Mouse (Mus musculus) lung, embryonic 16.5 days (tissue): ENCODE data around the gene Miip. TPM values are rescaled to one million over a fixed set of nuclear protein-coding genes. Genes with fewer than 3 reads are reported as not detected.

Experiments
- ATAC-seq: fragments of 200-750 bp; cut with Nextera tagmentation; 2 replicates; pipeline ENCODE4 v1.8.0; 2017; ENCODE audit warnings: low read depth, mild to moderate bottlenecking, moderate library complexity
- H3K27ac ChIP-seq: fragments of 300-500 bp; sonication (generic); 2 replicates; pipeline ENCODE4 v1.5.1; 2014; ENCODE audit warnings: mild to moderate bottlenecking, control low read depth, low read length
- H3K27me3 ChIP-seq: fragments of 300-500 bp; sonication (generic); 2 replicates; pipeline ENCODE4 v1.6.1; 2014; ENCODE audit warnings: low read depth, low read length, mixed read lengths; ENCODE audit not compliant: control insufficient read depth, insufficient read depth
- H3K36me3 ChIP-seq: fragments of 300-500 bp; sonication (generic); 2 replicates; pipeline ENCODE4 v1.6.1; 2014; ENCODE audit warnings: low read length; ENCODE audit not compliant: control insufficient read depth, insufficient read depth
- H3K4me1 ChIP-seq: fragments of 300-500 bp; sonication (generic); replicated peaks from 2 replicates; pipeline ENCODE4 v1.6.1; 2014; ENCODE audit warnings: low read length, mixed read lengths; ENCODE audit not compliant: control insufficient read depth, insufficient read depth
- H3K4me2 ChIP-seq: fragments of 300-500 bp; sonication (generic); 2 replicates; pipeline ENCODE4 v1.6.1; 2014; ENCODE audit warnings: low read depth, low read length, control low read depth
- H3K4me3 ChIP-seq: fragments of 300-500 bp; sonication (generic); 2 replicates; pipeline ENCODE4 v1.5.1; 2014; ENCODE audit warnings: mild to moderate bottlenecking, low read length, control low read depth
- H3K9ac ChIP-seq: fragments of 300-500 bp; sonication (generic); 2 replicates; pipeline ENCODE4 v1.6.1; 2014; ENCODE audit warnings: low read length, control low read depth
- H3K9me3 ChIP-seq: fragments of 300-500 bp; sonication (generic); 2 replicates; pipeline ENCODE4 v1.6.1; 2016; ENCODE audit warnings: low read length; ENCODE audit not compliant: control insufficient read depth
- WGBS: fragments of 180-500 bp; shearing (Covaris S2); extraction: QIAGEN DNeasy Blood & Tissue Kit; methylation state at CpG from one replicate; pipeline ENCODE4 v1.1.7; 2014; 5-methylcytosine and 5-hydroxymethylcytosine counted together
- polyA plus RNA-seq: library from polyadenylated mRNA; unstranded; fragments of >200 nt; fragmentation: Nextera tagmentation; extraction: Ambion mirVana; gene quantifications from 2 replicates; pipeline ENCODE4 v1.2.1, GENCODE M21; 2015

Gene Miip
- polyA plus RNA-seq, 1 experiment from 2014 or later = 47.0 TPM

GRCm38 (mm10) chr4:147897348-147897747 lies 28.7 kb upstream of the Miip start:
- no peak overlapping the region for H3K4me2 ChIP-seq
- no peak overlapping the region for H3K4me3 ChIP-seq

GRCm38 (mm10) chr4:147896411-147896810 lies 27.8 kb upstream of the Miip start:
- H3K27me3 ChIP-seq = no peaks in the 10 kb centered on the region
- peaks cover 47% of the 10 kb centered on the region for H3K36me3 ChIP-seq
- H3K4me2 ChIP-seq = no peak overlapping the region
- no peaks in the 10 kb centered on the region for H3K4me1 ChIP-seq
- H3K9me3 ChIP-seq = no peaks in the 10 kb centered on the region
- no peak overlapping the region for H3K4me3 ChIP-seq
- WGBS = 33% methylated on average over 1 of the region's 1 CpGs
- H3K27ac ChIP-seq = no peak overlapping the region
- ATAC-seq = no peak
- H3K9ac ChIP-seq = no peak overlapping the region

More at GRCm38 (mm10) chr4:147897348-147897747, 28.7 kb upstream of the Miip start:
- Histone ChIP-seq H3K27ac (no peak overlapping the region), H3K36me3 (peaks cover 45% of the 10 kb centered on the region), H3K9ac (no peak overlapping the region), H3K27me3 (no peaks in the 10 kb centered on the region), H3K9me3 (no peaks in the 10 kb centered on the region), H3K4me1 (no peaks in the 10 kb centered on the region)
- 88% methylated on average over 3 of the region's 3 CpGs for WGBS
- ATAC-seq = no peak

- Histone ChIP-seq H3K9me3 (no peaks in the 10 kb centered on the region), H3K4me2 (no peak overlapping the region), H3K4me1 (no peaks in the 10 kb centered on the region), H3K9ac (no peak overlapping the region), H3K27ac (no peak overlapping the region), H3K36me3 (peaks cover 49% of the 10 kb centered on the region), H3K4me3 (no peak overlapping the region), H3K27me3 (no peaks in the 10 kb centered on the region)
- 0 out of 2 replicates have a peak, but pooled peaks have one; percentile 18 for ATAC-seq
- 88% methylated on average over 4 of the region's 4 CpGs for WGBS
These were observed 27.3 kb upstream of the Miip start for GRCm38 (mm10) chr4:147895815-147896330.

GRCm38 (mm10) chr4:147890341-147890740 lies 21.7 kb upstream of the Miip start:
- no peak overlapping the region for H3K9ac ChIP-seq
- no peak for ATAC-seq
- H3K27ac ChIP-seq = no peak overlapping the region
- H3K4me2 ChIP-seq = no peak overlapping the region
- no peaks in the 10 kb centered on the region for H3K4me1 ChIP-seq
- peaks cover 54% of the 10 kb centered on the region for H3K36me3 ChIP-seq
- no peak overlapping the region for H3K4me3 ChIP-seq
- no peaks in the 10 kb centered on the region for H3K9me3 ChIP-seq
- H3K27me3 ChIP-seq = no peaks in the 10 kb centered on the region
- WGBS = 71% methylated on average over 6 of the region's 6 CpGs

GRCm38 (mm10) chr4:147888237-147888636 lies 19.6 kb upstream of the Miip start:
- Histone ChIP-seq H3K4me3 (no peak overlapping the region), H3K36me3 (peaks cover 56% of the 10 kb centered on the region), H3K27me3 (no peaks in the 10 kb centered on the region), H3K9ac (no peak overlapping the region), H3K4me2 (no peak overlapping the region), H3K27ac (no peak overlapping the region), H3K4me1 (no peaks in the 10 kb centered on the region), H3K9me3 (no peaks in the 10 kb centered on the region)
- 85% methylated on average over 4 of the region's 4 CpGs for WGBS
- ATAC-seq = no peak

GRCm38 (mm10) chr4:147887277-147887676 lies 18.7 kb upstream of the Miip start:
- Histone ChIP-seq H3K4me1 (no peaks in the 10 kb centered on the region), H3K27me3 (no peaks in the 10 kb centered on the region), H3K4me2 (no peak overlapping the region), H3K4me3 (no peak overlapping the region), H3K27ac (no peak overlapping the region), H3K9me3 (no peaks in the 10 kb centered on the region), H3K9ac (no peak overlapping the region), H3K36me3 (peaks cover 61% of the 10 kb centered on the region)
- 91% methylated on average over 7 of the region's 7 CpGs for WGBS
- ATAC-seq = no peak

GRCm38 (mm10) chr4:147886158-147886557 lies 17.5 kb upstream of the Miip start:
- Histone ChIP-seq H3K36me3 (peaks cover 67% of the 10 kb centered on the region), H3K4me2 (no peak overlapping the region), H3K4me1 (no peaks in the 10 kb centered on the region), H3K9me3 (no peaks in the 10 kb centered on the region), H3K27me3 (no peaks in the 10 kb centered on the region), H3K4me3 (no peak overlapping the region), H3K27ac (no peak overlapping the region), H3K9ac (no peak overlapping the region)
- ATAC-seq = no peak
- 97% methylated on average over 12 of the region's 12 CpGs for WGBS

GRCm38 (mm10) chr4:147884138-147884537 lies 15.5 kb upstream of the Miip start:
- Histone ChIP-seq H3K9ac (no peak overlapping the region), H3K27me3 (no peaks in the 10 kb centered on the region), H3K4me3 (no peak overlapping the region), H3K4me2 (no peak overlapping the region), H3K36me3 (peaks cover 66% of the 10 kb centered on the region), H3K4me1 (no peaks in the 10 kb centered on the region), H3K27ac (no peak overlapping the region), H3K9me3 (no peaks in the 10 kb centered on the region)
- WGBS = 87% methylated on average over 3 of the region's 3 CpGs
- ATAC-seq = no peak

- Histone ChIP-seq H3K4me3 (no peak overlapping the region), H3K36me3 (peaks cover 65% of the 10 kb centered on the region), H3K27ac (no peak overlapping the region), H3K9me3 (no peaks in the 10 kb centered on the region), H3K27me3 (no peaks in the 10 kb centered on the region), H3K4me1 (no peaks in the 10 kb centered on the region), H3K4me2 (no peak overlapping the region), H3K9ac (no peak overlapping the region)
- no peak for ATAC-seq
- WGBS = 76% methylated on average over 6 of the region's 6 CpGs
These were observed 14.4 kb upstream of the Miip start for GRCm38 (mm10) chr4:147883041-147883440.

- no peaks in the 10 kb centered on the region for H3K4me1 ChIP-seq
- no peak overlapping the region for H3K27ac ChIP-seq
- peaks cover 58% of the 10 kb centered on the region for H3K36me3 ChIP-seq
- no peaks in the 10 kb centered on the region for H3K9me3 ChIP-seq
- no peak for ATAC-seq
- H3K4me2 ChIP-seq = no peak overlapping the region
- H3K9ac ChIP-seq = no peak overlapping the region
- H3K4me3 ChIP-seq = no peak overlapping the region
- 92% methylated on average over 7 of the region's 7 CpGs for WGBS
- H3K27me3 ChIP-seq = no peaks in the 10 kb centered on the region
These were observed 13.2 kb upstream of the Miip start for GRCm38 (mm10) chr4:147881792-147882191.
